Mouse (Mus musculus) left cerebral cortex, adult 2 months (tissue): ENCODE results near the gene Rnf121. TPM values are rescaled to one million over a fixed set of nuclear protein-coding genes. Genes with fewer than 3 reads are reported as not detected.

Source experiments
- DNase-seq, 2 experiments: peaks; one replicate each; pipeline ENCODE4 v3.0.0; 2021 to 2022; ENCODE audit warnings: low spot score in 2 of 2, mixed read lengths in 1 of 2; ENCODE audit errors: extremely low spot score in 1 of 2
- H3K27ac ChIP-seq: fragments of 200-600 bp; 2 replicates; pipeline ENCODE4 v1.8.1; 2022
- H3K4me3 ChIP-seq: fragments of 200-600 bp; 2 replicates; pipeline ENCODE4 v1.8.1; 2022
- CTCF ChIP-seq: fragments of 200-600 bp; IDR thresholded peaks from 2 replicates; pipeline ENCODE4 v1.8.1; 2022; ENCODE audit warnings: antibody characterized with exemption, mild to moderate bottlenecking, moderate library complexity
- intact Hi-C: fragments of 180-260 bp; cut with DNase I; formaldehyde crosslinking; loops from one replicate; pipeline ENCODE4 v1.15.1; 2025
- long read RNA-seq, 2 experiments: library from polyadenylated mRNA; stranded (forward); transcript quantifications; one replicate each; pipeline ENCODE4 v2.0.0; 2021; ENCODE audit warnings: borderline mapping rate in 2 of 2
- total RNA-seq, 2 experiments: library from RNA; stranded (reverse); gene quantifications; 2 replicates each; pipeline ENCODE4 v1.2.3; 2021

Rnf121 gene
- total RNA-seq = 10 to 100 TPM; 51.1 to 53.9 TPM
- long read RNA-seq, experiment 1, transcript Rnf121-202 (9 exons, 2,249 nt) = major isoform, 30 of 42 reads
- long read RNA-seq, experiment 1, partial matches to known transcripts = 0 of 42 reads
- long read RNA-seq, experiment 1, other reads (novel, unspliced or antisense) = 10 of 42 reads
- long read RNA-seq, experiment 2, transcript Rnf121-202 (9 exons, 2,249 nt) = major isoform, 16 of 26 reads
- long read RNA-seq, experiment 2, partial matches to known transcripts = 1 of 26 reads
- long read RNA-seq, experiment 2, other reads (novel, unspliced or antisense) = 9 of 26 reads

GRCm38 (mm10) chr7:102065046-102065891 is at the start of gene Rnf121, which contains the start of the genes Xndc1 and Xntrpc:
TSS of gene Rnf121 (minus strand) at chr7:102065469.
TSS of gene Xndc1 (plus strand) at chr7:102065511.
TSS of gene Xntrpc (plus strand) at chr7:102065713.
- intact Hi-C loops = loop anchor here (1.0 kb wide), 1 partner anchor 132 kb away; the partner anchor contains the start of gene Lrrc51
- DNase-seq = peak; percentile 91 to 92
- TF ChIP-seq CTCF = no peak
- peak within 1 kb of the TSS; percentile 93 for H3K4me3 ChIP-seq
- H3K27ac ChIP-seq = peak within 1 kb of the TSS; percentile 78

GRCm38 (mm10) chr7:102113151-102113729 is 48.0 kb upstream of the Rnf121 start:
- Histone ChIP-seq H3K27ac (no peak overlapping the region), H3K4me3 (no peak overlapping the region)
- intact Hi-C loops = no loop called here
- no peak for DNase-seq
- TF ChIP-seq CTCF = no peak

GRCm38 (mm10) chr7:102109746-102110145 is 44.5 kb upstream of the Rnf121 start:
- no peak overlapping the region for H3K4me3 ChIP-seq
- no peak for TF ChIP-seq CTCF
- intact Hi-C loops = no loop called here
- no peak overlapping the region for H3K27ac ChIP-seq
- DNase-seq = no peak

- no peak within 1 kb of the TSS for H3K27ac ChIP-seq
- intact Hi-C loops = no loop called here
- DNase-seq = no peak
- no peak within 1 kb of the TSS for H3K4me3 ChIP-seq
- TF ChIP-seq CTCF = no peak
These were observed 43.9 kb upstream of the Rnf121 start, which contains the start of gene Art5 for GRCm38 (mm10) chr7:102109171-102109570. TSS of gene Art5 (minus strand) at chr7:102109489.

GRCm38 (mm10) chr7:102108206-102108605 is 42.9 kb upstream of the Rnf121 start:
- intact Hi-C loops = no loop called here
- H3K27ac ChIP-seq = no peak overlapping the region
- H3K4me3 ChIP-seq = no peak overlapping the region
- no peak for TF ChIP-seq CTCF
- no peak for DNase-seq

- DNase-seq = no peak
- Histone ChIP-seq H3K4me3 (no peak overlapping the region), H3K27ac (no peak overlapping the region)
- intact Hi-C loops = no loop called here
- TF ChIP-seq CTCF = no peak
These were observed 41.5 kb upstream of the Rnf121 start for GRCm38 (mm10) chr7:102106700-102107141.

- intact Hi-C loops = no loop called here
- no peak for TF ChIP-seq CTCF
- no peak overlapping the region for H3K4me3 ChIP-seq
- DNase-seq = no peak
- H3K27ac ChIP-seq = no peak overlapping the region
These were observed 38.9 kb upstream of the Rnf121 start for GRCm38 (mm10) chr7:102104126-102104525.

GRCm38 (mm10) chr7:102103555-102103954 is 38.3 kb upstream of the Rnf121 start:
- intact Hi-C loops = no loop called here
- H3K4me3 ChIP-seq = no peak overlapping the region
- no peak for DNase-seq
- no peak overlapping the region for H3K27ac ChIP-seq
- TF ChIP-seq CTCF = no peak

- intact Hi-C loops = no loop called here
- Histone ChIP-seq H3K27ac (no peak overlapping the region), H3K4me3 (no peak overlapping the region)
- no peak for TF ChIP-seq CTCF
- DNase-seq = no peak
These were observed 37.4 kb upstream of the Rnf121 start for GRCm38 (mm10) chr7:102102696-102103095.

- no peak for DNase-seq
- TF ChIP-seq CTCF = no peak
- intact Hi-C loops = no loop called here
These were observed 37.0 kb upstream of the Rnf121 start for GRCm38 (mm10) chr7:102102241-102102640.

GRCm38 (mm10) chr7:102101487-102101886 is 36.2 kb upstream of the Rnf121 start, which contains the start of gene Art1:
TSS of gene Art1 (plus strand) at chr7:102101743.
- H3K4me3 ChIP-seq = no peak within 1 kb of the TSS
- no peak for DNase-seq
- H3K27ac ChIP-seq = no peak within 1 kb of the TSS
- no peak for TF ChIP-seq CTCF
- intact Hi-C loops = no loop called here

More at GRCm38 (mm10) chr7:102102241-102102640, 37.0 kb upstream of the Rnf121 start:
- Histone ChIP-seq H3K4me3 (no peak overlapping the region), H3K27ac (no peak overlapping the region)

- no peak for TF ChIP-seq CTCF
- Histone ChIP-seq H3K4me3 (no peak overlapping the region), H3K27ac (no peak overlapping the region)
- no peak for DNase-seq
- intact Hi-C loops = no loop called here
These were observed 35.6 kb upstream of the Rnf121 start for GRCm38 (mm10) chr7:102100868-102101267.
